Mouse (Mus musculus) CD8-positive naive resting alpha-beta T cell, adult 2 months (primary cell): ENCODE measurements around the gene Polr1d.

Source experiments
- DNase-seq, 2 experiments: peaks; one replicate each; pipeline ENCODE4 v3.0.0; 2022; ENCODE audit warnings: low read depth in 2 of 2, low spot score in 2 of 2

Gene Polr1d

GRCm38 (mm10) chr5:147086816-147087215 lies 10.0 kb downstream of the Polr1d start:
- DNase-seq, result no peak

GRCm38 (mm10) chr5:147089836-147090235 lies 13.0 kb downstream of the Polr1d start:
- no peak for DNase-seq

GRCm38 (mm10) chr5:147090256-147090963 lies 13.6 kb downstream of the Polr1d start:
- no peak for DNase-seq

- DNase-seq, result no peak
Measured at GRCm38 (mm10) chr5:147092448-147092847, 15.6 kb downstream of the Polr1d start.

GRCm38 (mm10) chr5:147094296-147094695 lies 17.4 kb downstream of the Polr1d start:
- no peak for DNase-seq

GRCm38 (mm10) chr5:147096586-147096985 lies 19.7 kb downstream of the Polr1d start:
- DNase-seq, result no peak

GRCm38 (mm10) chr5:147098667-147099066 lies 21.8 kb downstream of the Polr1d start:
- no peak for DNase-seq

GRCm38 (mm10) chr5:147100180-147100579 lies 23.3 kb downstream of the Polr1d start:
- DNase-seq, result no peak

- no peak for DNase-seq
Measured at GRCm38 (mm10) chr5:147102295-147102694, 25.4 kb downstream of the Polr1d start.

GRCm38 (mm10) chr5:147107276-147107675 lies 30.4 kb downstream of the Polr1d start:
- no peak for DNase-seq

- no peak for DNase-seq
Measured at GRCm38 (mm10) chr5:147108861-147109591, 32.2 kb downstream of the Polr1d start.

GRCm38 (mm10) chr5:147114738-147115137 lies 37.9 kb downstream of the Polr1d start:
- DNase-seq, result no peak

- DNase-seq, result no peak
Measured at GRCm38 (mm10) chr5:147115631-147116030, 38.8 kb downstream of the Polr1d start.

- no peak for DNase-seq
Measured at GRCm38 (mm10) chr5:147117027-147117426, 40.2 kb downstream of the Polr1d start.

- DNase-seq, result no peak
Measured at GRCm38 (mm10) chr5:147121146-147121545, 44.3 kb downstream of the Polr1d start.

GRCm38 (mm10) chr5:147124794-147125193 lies 47.9 kb downstream of the Polr1d start:
- DNase-seq, result no peak

- no peak for DNase-seq
Measured at GRCm38 (mm10) chr5:147125542-147126185, 48.8 kb downstream of the Polr1d start.

GRCm38 (mm10) chr5:147127860-147128259 lies 51.0 kb downstream of the Polr1d start:
- no peak for DNase-seq

GRCm38 (mm10) chr5:147129484-147129883 lies 52.6 kb downstream of the Polr1d start:
- no peak for DNase-seq

GRCm38 (mm10) chr5:147131912-147132311 lies 55.1 kb downstream of the Polr1d start:
- DNase-seq, result no peak

GRCm38 (mm10) chr5:147133662-147134061 lies 56.8 kb downstream of the Polr1d start:
- no peak for DNase-seq
